Mouse (Mus musculus) spleen, adult 2 months (tissue): ENCODE measurements around the gene Bcl2a1a.
"Not testable (repeated sequence)": the region's sequence is repeated elsewhere in the genome, so short reads cannot be mapped to it uniquely, and the experiment has no call there.

Experiments used
- CTCF ChIP-seq: fragments of 200-500 bp; IDR thresholded peaks from 2 replicates; pipeline ENCODE4 v1.5.1; 2011; ENCODE audit warnings: mild to moderate bottlenecking, inconsistent platforms; ENCODE audit not compliant: insufficient read depth, insufficient read length, insufficient replicate concordance; ENCODE audit errors: extremely low read depth
- POLR2A ChIP-seq: fragments of 200-500 bp; IDR thresholded peaks from 2 replicates; pipeline ENCODE4 v1.6.1; 2011; ENCODE audit warnings: low read depth, low read length, inconsistent platforms

- TF ChIP-seq CTCF, POLR2A: not testable (repeated sequence)
Observed at GRCm38 (mm10) chr9:88951466-88951865, 5.2 kb upstream of the Bcl2a1a start.
